Mouse (Mus musculus): ENCODE results near the gene Ahcyl2. TPM values are rescaled to one million over a fixed set of nuclear protein-coding genes. Genes with fewer than 3 reads are reported as not detected.

Gene Ahcyl2
- polyA plus RNA-seq, 1 experiment from 2014 or later, result 45.8 TPM

DNA sequence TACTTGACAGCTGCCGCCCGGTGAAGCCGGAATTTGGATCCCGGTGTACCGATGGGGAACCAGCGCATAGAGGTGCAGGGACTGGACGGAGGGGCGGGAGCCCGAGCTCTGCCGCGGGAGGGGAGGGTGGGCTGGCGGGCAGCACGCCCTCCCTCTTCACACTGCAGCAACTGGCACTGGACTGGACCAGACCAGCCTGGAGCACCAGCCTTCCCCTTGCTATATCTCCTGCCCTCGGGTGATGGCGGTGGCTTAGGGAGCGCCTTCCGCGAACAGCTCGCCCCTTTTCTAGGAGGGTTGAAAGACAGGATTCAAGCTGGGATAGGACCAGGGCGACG lies 149.5 kb downstream of the Ahcyl2 start:
- Histone ChIP-seq H3K9me3 (replicated peaks; ENCODE audit: control insufficient read depth, low read length) (no peaks in the 10 kb centered on the region), H3K9ac (ENCODE audit: low read length) (peak overlapping the region; percentile 69), H3K4me3 (replicated peaks; ENCODE audit: low read length) (peak overlapping the region; percentile 70), H3K4me2 (ENCODE audit: low read depth, low read length) (peak overlapping the region; percentile 97), H3K4me1 (ENCODE audit: control insufficient read depth, insufficient read depth, low read length) (no peaks in the 10 kb centered on the region), H3K27me3 (ENCODE audit: control insufficient read depth, insufficient read depth, low read length) (peaks cover 7% of the 10 kb centered on the region), H3K36me3 (ENCODE audit: control insufficient read depth, insufficient read depth, low read length) (no peaks in the 10 kb centered on the region), H3K27ac (ENCODE audit: low read length) (no peak overlapping the region)
- under 1% methylated on average over 21 of the region's 21 CpGs for WGBS
- peak; percentile 42 for ATAC-seq (ENCODE audit: insufficient read depth, low FRiP score)

DNA sequence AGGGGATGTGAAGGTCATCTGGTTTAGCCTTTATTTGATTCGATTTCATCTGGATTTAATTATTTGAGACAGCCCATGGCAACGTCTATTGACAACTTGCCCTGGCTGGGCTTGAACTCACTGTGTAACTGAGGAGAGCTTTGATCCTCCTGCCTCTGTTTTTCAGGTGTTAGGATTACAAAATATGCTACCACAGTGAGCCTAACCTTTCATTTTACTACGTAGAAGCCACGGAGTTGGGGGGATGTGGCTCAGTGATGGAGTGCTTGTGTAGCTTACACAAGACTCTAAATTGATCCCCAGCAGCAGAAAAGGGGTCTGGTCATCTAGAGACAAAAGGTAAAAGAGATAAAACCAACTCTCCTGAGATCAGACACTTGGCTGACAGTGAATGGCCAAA lies 150.1 kb downstream of the Ahcyl2 start:
- no peaks in the 10 kb centered on the region for H3K9me3 ChIP-seq (replicated peaks; ENCODE audit: control insufficient read depth, low read length)
- ATAC-seq (ENCODE audit: insufficient read depth, low FRiP score), result no peak
- no peak overlapping the region for H3K9ac ChIP-seq (ENCODE audit: low read length)
- no peaks in the 10 kb centered on the region for H3K36me3 ChIP-seq (ENCODE audit: control insufficient read depth, insufficient read depth, low read length)
- H3K27ac ChIP-seq (ENCODE audit: low read length), result no peak overlapping the region
- peaks cover 7% of the 10 kb centered on the region for H3K27me3 ChIP-seq (ENCODE audit: control insufficient read depth, insufficient read depth, low read length)
- 46% methylated on average over 4 of the region's 4 CpGs for WGBS
- H3K4me2 ChIP-seq (ENCODE audit: low read depth, low read length), result peak overlapping the region; percentile 97; the same call in 1 of the 2 replicates
- H3K4me1 ChIP-seq (ENCODE audit: control insufficient read depth, insufficient read depth, low read length), result no peaks in the 10 kb centered on the region
- H3K4me3 ChIP-seq (replicated peaks; ENCODE audit: low read length), result no peak overlapping the region

DNA sequence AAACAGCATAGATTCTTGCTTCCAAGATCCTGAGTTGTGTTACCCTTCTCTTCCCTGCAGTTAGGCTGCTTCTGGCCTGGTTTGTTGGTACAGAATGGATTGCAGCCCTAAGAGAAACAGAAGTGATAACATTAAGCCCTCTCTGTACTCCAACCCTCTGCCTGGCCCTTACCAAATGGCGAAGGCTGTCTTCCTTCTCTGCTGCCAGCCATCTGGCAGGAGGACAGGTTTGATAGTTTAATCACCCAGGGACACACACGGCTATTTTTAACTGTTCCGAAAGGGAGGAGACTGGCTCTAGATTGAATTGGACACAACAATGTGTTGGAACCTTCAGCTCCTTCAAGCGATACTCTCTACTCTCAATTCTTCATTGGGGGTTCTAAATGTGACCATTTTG lies 155.7 kb downstream of the Ahcyl2 start:
- Histone ChIP-seq H3K27ac (ENCODE audit: low read length) (no peak overlapping the region), H3K4me1 (ENCODE audit: control insufficient read depth, insufficient read depth, low read length) (no peaks in the 10 kb centered on the region), H3K27me3 (ENCODE audit: control insufficient read depth, insufficient read depth, low read length) (no peaks in the 10 kb centered on the region; the same call in 1 of the 2 replicates), H3K9me3 (replicated peaks; ENCODE audit: control insufficient read depth, low read length) (no peaks in the 10 kb centered on the region), H3K36me3 (ENCODE audit: control insufficient read depth, insufficient read depth, low read length) (no peaks in the 10 kb centered on the region), H3K9ac (ENCODE audit: low read length) (no peak overlapping the region), H3K4me2 (ENCODE audit: low read depth, low read length) (no peak overlapping the region), H3K4me3 (replicated peaks; ENCODE audit: low read length) (no peak overlapping the region)
- WGBS, result 65% methylated on average over 4 of the region's 4 CpGs
- ATAC-seq (ENCODE audit: insufficient read depth, low FRiP score), result no peak

DNA sequence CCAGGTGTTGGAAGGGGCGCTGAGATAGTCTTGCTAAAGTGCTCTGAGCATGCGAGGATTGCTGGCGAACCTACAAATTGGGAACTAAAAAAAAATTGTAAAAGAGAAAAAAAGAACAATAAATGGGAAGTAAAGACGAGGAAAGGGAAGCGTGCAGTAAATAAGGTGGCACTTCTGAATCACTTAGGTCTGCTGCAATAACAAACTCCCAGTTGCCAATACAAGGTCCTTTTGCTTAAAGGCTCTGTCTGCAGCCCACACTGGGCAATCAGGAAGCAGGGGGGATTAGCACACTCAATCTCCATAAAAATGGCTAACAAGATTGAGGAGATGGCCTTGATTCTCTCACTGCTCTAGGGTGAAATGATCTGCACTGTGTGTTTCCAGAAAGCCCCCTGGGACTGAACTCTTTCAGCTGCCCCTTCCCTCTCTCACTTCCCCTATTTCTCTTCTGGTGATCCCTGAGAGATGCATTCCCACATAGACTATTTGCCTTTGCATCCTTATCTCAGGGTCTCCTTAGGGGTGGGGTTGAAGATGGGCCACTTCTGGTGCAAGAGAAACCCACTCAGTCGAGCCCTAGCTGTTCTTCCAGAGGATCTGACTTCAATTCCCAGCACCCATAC lies 157.9 kb downstream of the Ahcyl2 start:
- no peak for ATAC-seq (ENCODE audit: insufficient read depth, low FRiP score)
- 70% methylated on average over 6 of the region's 6 CpGs for WGBS

DNA sequence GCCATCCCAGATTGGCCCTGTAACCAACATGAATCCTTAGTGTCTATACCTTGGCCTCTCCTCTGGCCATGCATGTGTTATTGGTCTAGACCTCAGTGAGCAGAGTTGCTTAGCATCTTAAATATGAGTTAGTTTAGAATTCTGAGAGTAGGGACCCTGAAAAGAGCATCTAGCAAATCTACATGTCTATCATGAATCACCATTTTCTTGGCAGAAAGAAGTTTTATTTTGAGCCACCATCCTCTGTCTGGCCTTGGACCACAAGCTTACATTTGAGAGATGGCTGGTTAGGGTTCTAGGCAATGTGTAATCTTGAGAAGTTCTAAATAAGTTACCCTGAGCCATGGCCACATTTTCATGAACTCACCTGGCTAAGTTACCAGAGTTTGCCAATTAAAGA lies 162.3 kb downstream of the Ahcyl2 start:
- H3K4me2 ChIP-seq (ENCODE audit: low read depth, low read length), result no peak overlapping the region
- no peak for ATAC-seq (ENCODE audit: insufficient read depth, low FRiP score)
- H3K9me3 ChIP-seq (replicated peaks; ENCODE audit: control insufficient read depth, low read length), result no peaks in the 10 kb centered on the region
- no peaks in the 10 kb centered on the region for H3K27me3 ChIP-seq (ENCODE audit: control insufficient read depth, insufficient read depth, low read length)
- no peak overlapping the region for H3K9ac ChIP-seq (ENCODE audit: low read length)
- H3K36me3 ChIP-seq (ENCODE audit: control insufficient read depth, insufficient read depth, low read length), result no peaks in the 10 kb centered on the region
- no peak overlapping the region for H3K27ac ChIP-seq (ENCODE audit: low read length)
- no peaks in the 10 kb centered on the region for H3K4me1 ChIP-seq (ENCODE audit: control insufficient read depth, insufficient read depth, low read length)
- no peak overlapping the region for H3K4me3 ChIP-seq (replicated peaks; ENCODE audit: low read length)

More for the DNA sequence above, 157.9 kb downstream of the Ahcyl2 start:
- Histone ChIP-seq H3K27ac (ENCODE audit: low read length) (no peak overlapping the region), H3K9me3 (replicated peaks; ENCODE audit: control insufficient read depth, low read length) (no peaks in the 10 kb centered on the region), H3K9ac (ENCODE audit: low read length) (no peak overlapping the region), H3K4me3 (replicated peaks; ENCODE audit: low read length) (no peak overlapping the region), H3K27me3 (ENCODE audit: control insufficient read depth, insufficient read depth, low read length) (no peaks in the 10 kb centered on the region), H3K36me3 (ENCODE audit: control insufficient read depth, insufficient read depth, low read length) (no peaks in the 10 kb centered on the region), H3K4me1 (ENCODE audit: control insufficient read depth, insufficient read depth, low read length) (no peaks in the 10 kb centered on the region), H3K4me2 (ENCODE audit: low read depth, low read length) (no peak overlapping the region)

DNA sequence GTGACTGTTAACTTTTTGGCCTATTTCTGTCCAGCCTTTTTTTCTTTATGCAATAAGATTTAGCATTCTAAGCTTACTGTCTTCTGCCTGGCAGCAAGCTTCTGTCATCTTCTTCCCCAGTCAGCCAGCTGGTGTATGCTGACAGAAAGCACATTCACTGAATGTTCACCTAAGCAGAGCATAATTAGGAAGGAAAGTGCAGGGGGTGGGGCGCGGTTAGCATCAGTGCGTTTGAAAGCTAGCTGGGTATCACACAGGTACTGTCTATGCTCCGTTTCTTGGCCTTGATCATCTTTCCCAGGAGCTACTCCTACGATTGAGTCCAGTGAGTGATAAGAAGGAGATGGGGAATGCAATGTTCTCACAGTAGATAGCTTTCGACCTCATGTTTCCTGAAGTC lies 162.9 kb downstream of the Ahcyl2 start:
- 71% methylated on average over 6 of the region's 6 CpGs for WGBS
- H3K27ac ChIP-seq (ENCODE audit: low read length), result no peak overlapping the region
- H3K9me3 ChIP-seq (replicated peaks; ENCODE audit: control insufficient read depth, low read length), result no peaks in the 10 kb centered on the region
- H3K4me1 ChIP-seq (ENCODE audit: control insufficient read depth, insufficient read depth, low read length), result no peaks in the 10 kb centered on the region
- no peaks in the 10 kb centered on the region for H3K36me3 ChIP-seq (ENCODE audit: control insufficient read depth, insufficient read depth, low read length)
- H3K4me3 ChIP-seq (replicated peaks; ENCODE audit: low read length), result no peak overlapping the region
- no peaks in the 10 kb centered on the region for H3K27me3 ChIP-seq (ENCODE audit: control insufficient read depth, insufficient read depth, low read length)
- ATAC-seq (ENCODE audit: insufficient read depth, low FRiP score), result no peak
- H3K9ac ChIP-seq (ENCODE audit: low read length), result no peak overlapping the region
- H3K4me2 ChIP-seq (ENCODE audit: low read depth, low read length), result no peak overlapping the region

DNA sequence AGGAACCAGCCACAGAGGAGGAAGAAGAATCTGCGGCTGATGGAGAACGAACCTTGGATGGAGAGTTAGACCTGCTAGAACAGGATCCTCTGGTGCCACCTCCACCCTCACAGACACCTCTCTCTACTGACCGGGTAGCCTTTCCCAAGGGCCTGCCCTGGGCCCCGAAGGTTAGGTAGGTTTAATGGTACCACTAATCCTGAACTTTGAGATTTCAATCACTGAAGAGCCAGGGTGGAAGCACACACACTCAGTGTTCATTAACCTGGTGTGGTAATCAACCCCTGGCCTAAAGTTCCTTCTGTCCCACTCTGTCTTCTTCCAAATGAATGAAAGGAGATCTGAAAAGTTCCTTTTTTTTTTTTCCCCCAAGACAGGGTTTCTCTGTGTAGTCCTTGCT lies 163.4 kb downstream of the Ahcyl2 start:
- H3K9me3 ChIP-seq (replicated peaks; ENCODE audit: control insufficient read depth, low read length), result no peaks in the 10 kb centered on the region
- H3K4me3 ChIP-seq (replicated peaks; ENCODE audit: low read length), result no peak overlapping the region
- WGBS, result 85% methylated on average over 4 of the region's 4 CpGs
- H3K27me3 ChIP-seq (ENCODE audit: control insufficient read depth, insufficient read depth, low read length), result no peaks in the 10 kb centered on the region
- no peaks in the 10 kb centered on the region for H3K36me3 ChIP-seq (ENCODE audit: control insufficient read depth, insufficient read depth, low read length)
- H3K27ac ChIP-seq (ENCODE audit: low read length), result no peak overlapping the region
- H3K4me2 ChIP-seq (ENCODE audit: low read depth, low read length), result no peak overlapping the region
- H3K9ac ChIP-seq (ENCODE audit: low read length), result no peak overlapping the region
- ATAC-seq (ENCODE audit: insufficient read depth, low FRiP score), result no peak
- H3K4me1 ChIP-seq (ENCODE audit: control insufficient read depth, insufficient read depth, low read length), result no peaks in the 10 kb centered on the region

DNA sequence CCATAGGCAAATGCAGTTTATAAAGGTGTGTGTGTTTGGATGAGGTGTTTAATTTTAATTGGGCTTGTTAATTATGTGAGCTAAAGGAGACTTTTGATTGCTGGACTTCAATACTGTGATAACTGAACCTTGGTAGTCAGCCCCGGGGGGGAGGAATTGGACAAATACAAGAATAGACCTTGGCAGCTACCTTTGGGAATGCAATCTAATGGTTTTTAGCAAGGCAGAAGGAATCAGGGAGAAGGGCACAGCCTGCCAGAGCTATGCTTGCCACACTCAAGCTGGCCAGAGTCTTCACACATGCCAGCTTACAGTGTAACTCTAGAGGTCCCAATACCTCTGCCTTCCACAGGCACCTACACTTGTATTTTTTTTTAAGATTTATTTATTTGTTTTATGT lies 167.9 kb downstream of the Ahcyl2 start:
- ATAC-seq (ENCODE audit: insufficient read depth, low FRiP score), result no peak
- no peak overlapping the region for H3K4me3 ChIP-seq (replicated peaks; ENCODE audit: low read length)
- H3K9ac ChIP-seq (ENCODE audit: low read length), result no peak overlapping the region
- no peak overlapping the region for H3K4me2 ChIP-seq (ENCODE audit: low read depth, low read length)
- H3K4me1 ChIP-seq (ENCODE audit: control insufficient read depth, insufficient read depth, low read length), result no peaks in the 10 kb centered on the region
- 100% methylated on average over 1 of the region's 1 CpGs for WGBS
- no peaks in the 10 kb centered on the region for H3K27me3 ChIP-seq (ENCODE audit: control insufficient read depth, insufficient read depth, low read length)
- no peaks in the 10 kb centered on the region for H3K36me3 ChIP-seq (ENCODE audit: control insufficient read depth, insufficient read depth, low read length)
- no peak overlapping the region for H3K27ac ChIP-seq (ENCODE audit: low read length)
- no peaks in the 10 kb centered on the region for H3K9me3 ChIP-seq (replicated peaks; ENCODE audit: control insufficient read depth, low read length)

DNA sequence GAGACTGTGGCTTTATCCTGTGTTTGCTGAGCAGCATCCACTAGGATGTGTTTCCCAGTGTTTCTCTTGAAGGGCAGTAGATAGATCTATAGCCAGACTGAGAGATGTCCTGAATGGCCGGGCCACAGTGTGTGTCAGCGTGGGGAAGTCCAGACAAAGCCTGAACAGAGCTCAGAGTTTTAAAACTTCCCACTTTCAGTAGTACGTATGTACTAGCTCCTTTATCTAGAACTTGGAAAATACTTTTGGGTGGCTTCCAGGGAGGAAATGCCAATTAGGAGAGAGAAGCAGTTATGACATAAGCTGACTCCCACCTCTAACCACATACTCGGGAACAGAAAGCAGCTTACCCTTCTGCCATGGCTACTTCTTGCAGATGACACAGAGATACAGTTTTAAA lies 172.6 kb downstream of the Ahcyl2 start:
- H3K4me2 ChIP-seq (ENCODE audit: low read depth, low read length), result no peak overlapping the region
- no peaks in the 10 kb centered on the region for H3K9me3 ChIP-seq (replicated peaks; ENCODE audit: control insufficient read depth, low read length)
- no peak overlapping the region for H3K9ac ChIP-seq (ENCODE audit: low read length)
- no peaks in the 10 kb centered on the region for H3K27me3 ChIP-seq (ENCODE audit: control insufficient read depth, insufficient read depth, low read length)
- WGBS, result 60% methylated on average over 4 of the region's 4 CpGs
- no peaks in the 10 kb centered on the region for H3K36me3 ChIP-seq (ENCODE audit: control insufficient read depth, insufficient read depth, low read length)
- ATAC-seq (ENCODE audit: insufficient read depth, low FRiP score), result no peak
- H3K4me3 ChIP-seq (replicated peaks; ENCODE audit: low read length), result no peak overlapping the region
- H3K4me1 ChIP-seq (ENCODE audit: control insufficient read depth, insufficient read depth, low read length), result no peaks in the 10 kb centered on the region
- no peak overlapping the region for H3K27ac ChIP-seq (ENCODE audit: low read length)

DNA sequence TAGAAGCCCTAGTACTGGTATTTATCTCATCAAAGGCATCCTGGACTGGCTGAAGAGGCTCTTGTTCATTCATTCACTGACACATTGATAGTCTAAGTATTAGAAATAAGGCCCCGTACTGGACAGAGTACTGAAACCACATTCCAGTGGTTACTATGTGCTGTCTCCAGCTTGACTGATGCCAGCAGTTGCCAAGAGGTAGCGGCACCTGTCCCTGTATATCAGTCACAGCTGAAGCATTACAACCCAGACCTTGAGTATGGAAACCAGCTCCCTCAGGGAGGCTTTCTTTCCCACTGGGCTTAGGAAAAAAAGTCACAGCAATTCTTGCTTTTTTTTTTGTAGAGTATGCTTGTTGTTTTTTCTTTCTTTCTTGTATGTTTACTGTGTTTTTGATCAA lies 173.2 kb downstream of the Ahcyl2 start:
- no peak overlapping the region for H3K4me2 ChIP-seq (ENCODE audit: low read depth, low read length)
- H3K36me3 ChIP-seq (ENCODE audit: control insufficient read depth, insufficient read depth, low read length), result no peaks in the 10 kb centered on the region
- H3K9ac ChIP-seq (ENCODE audit: low read length), result no peak overlapping the region
- no peak for ATAC-seq (ENCODE audit: insufficient read depth, low FRiP score)
- no peak overlapping the region for H3K27ac ChIP-seq (ENCODE audit: low read length)
- no peak overlapping the region for H3K4me3 ChIP-seq (replicated peaks; ENCODE audit: low read length)
- 83% methylated on average over 2 of the region's 2 CpGs for WGBS
- H3K4me1 ChIP-seq (ENCODE audit: control insufficient read depth, insufficient read depth, low read length), result no peaks in the 10 kb centered on the region
- no peaks in the 10 kb centered on the region for H3K27me3 ChIP-seq (ENCODE audit: control insufficient read depth, insufficient read depth, low read length)
- no peaks in the 10 kb centered on the region for H3K9me3 ChIP-seq (replicated peaks; ENCODE audit: control insufficient read depth, low read length)

All from stomach, embryonic 16.5 days (tissue).